Mouse (Mus musculus) inflammation-experienced regulatory T-cells, adult 6 months (primary cell): Measurements from ENCODE around the gene Gm20388. TPM values are rescaled to one million over a fixed set of nuclear protein-coding genes. Genes with fewer than 3 reads are reported as not detected.

Source experiments
- ATAC-seq: one replicate; pipeline ENCODE4 v1.8.0; 2017
- polyA plus RNA-seq, 3 experiments: library from polyadenylated mRNA; unstranded; fragments of 100-300 nt; shearing (Covaris generic); gene quantifications; one replicate each; pipeline ENCODE4 v1.2.1; 2017

Gm20388 gene
- polyA plus RNA-seq, 3 experiments from 2014 or later = 10.8 to 14.1 (median 11.8) TPM

DNA sequence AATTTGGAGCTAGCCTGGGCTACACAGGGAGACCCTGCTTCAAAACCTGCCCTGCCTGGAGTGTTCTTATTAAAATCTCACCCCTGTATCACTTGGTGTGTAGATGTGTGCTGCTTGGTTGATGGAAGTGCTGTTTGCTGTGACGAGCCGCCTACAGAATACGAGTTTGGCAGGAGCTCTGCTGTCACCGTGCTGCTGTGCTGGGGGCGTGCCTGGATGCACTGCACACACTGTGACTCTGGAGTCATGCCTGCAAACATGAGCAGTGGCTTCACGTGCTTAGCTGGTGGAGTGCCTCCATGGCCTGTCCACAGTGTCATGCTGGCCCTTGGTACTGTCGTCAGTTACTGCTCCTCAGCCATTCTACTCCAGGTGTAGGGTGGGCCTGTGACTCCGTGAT lies 2148.3 kb downstream of the Gm20388 start:
- ATAC-seq = no peak

DNA sequence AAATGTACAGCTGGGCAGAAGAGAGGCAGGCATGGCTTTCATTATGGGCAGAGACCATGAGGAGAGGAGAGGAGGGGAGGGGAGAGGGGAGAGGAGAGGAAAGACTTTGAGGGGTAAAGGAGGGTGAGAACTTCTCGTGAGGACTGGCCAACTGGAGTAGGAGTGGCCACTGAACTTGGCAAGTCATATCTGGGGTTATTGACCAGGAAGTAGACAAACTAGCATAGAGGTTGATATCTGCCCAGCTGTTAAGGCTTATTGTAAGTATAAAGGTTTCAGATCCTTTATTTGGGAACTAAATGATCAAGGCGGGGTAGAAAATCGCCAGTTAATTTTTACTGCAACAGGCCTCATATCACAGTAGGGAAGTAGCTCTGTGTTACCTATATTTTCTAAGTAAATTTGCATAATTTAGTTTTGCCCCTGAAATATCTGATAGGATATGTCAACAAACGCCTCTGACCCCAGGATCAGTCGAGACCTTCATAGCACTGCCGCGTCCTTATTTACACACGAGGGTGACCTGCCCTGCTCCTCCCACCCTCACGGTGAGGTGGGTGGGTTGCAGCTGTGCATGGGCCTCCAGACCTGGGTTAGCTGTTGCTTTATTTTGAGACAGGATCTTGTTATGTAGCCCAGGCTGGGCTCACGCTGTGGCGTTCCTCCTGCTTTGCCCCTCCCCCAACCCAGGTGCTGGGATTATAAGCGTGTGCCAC lies 2152.0 kb downstream of the Gm20388 start:
- ATAC-seq = no peak

- ATAC-seq = no peak
Measured at GRCm38 (mm10) chr8:122064353-122064752, 2153.7 kb downstream of the Gm20388 start.

DNA sequence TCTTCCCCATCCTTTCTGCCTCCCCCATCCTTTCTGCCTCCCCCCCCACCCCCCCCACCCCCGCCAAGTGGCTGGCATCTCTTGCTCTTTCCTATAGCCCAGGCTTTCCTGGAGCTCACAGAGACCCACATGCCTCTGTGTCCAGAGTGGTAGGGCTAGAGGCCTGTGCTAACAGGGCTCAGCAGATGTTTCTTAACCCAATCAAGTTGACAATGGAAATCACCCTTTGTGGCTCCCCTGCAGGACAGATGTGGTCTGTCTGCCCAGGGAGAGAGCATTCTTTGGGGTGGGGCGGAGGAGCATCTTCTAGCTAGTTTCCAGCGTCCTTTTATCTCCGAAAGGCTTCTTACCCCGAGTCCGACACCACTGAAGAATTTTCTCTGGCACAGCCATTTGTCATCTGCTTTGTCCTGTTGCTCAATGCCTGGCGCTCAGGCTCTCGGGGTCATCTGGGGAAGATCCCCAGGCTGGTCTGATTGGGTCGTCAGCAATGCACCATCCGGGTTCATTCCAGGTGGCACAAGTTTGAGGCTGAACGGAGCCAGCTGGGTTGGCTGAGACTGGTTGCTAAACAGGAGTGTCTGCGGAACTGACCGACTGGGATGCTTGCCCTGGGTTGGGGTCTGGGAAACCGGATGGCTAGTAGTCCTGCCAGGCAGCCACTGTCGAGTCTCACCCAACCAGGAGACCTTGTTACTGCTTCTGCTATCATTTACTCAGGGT lies 2157.3 kb downstream of the Gm20388 start:
- ATAC-seq = no peak

GRCm38 (mm10) chr8:122068609-122069008 lies 2158.0 kb downstream of the Gm20388 start:
- ATAC-seq = peak; percentile 68

- ATAC-seq = no peak
Measured at GRCm38 (mm10) chr8:122069281-122069680, 2158.6 kb downstream of the Gm20388 start.

GRCm38 (mm10) chr8:122071193-122071592 lies 2160.6 kb downstream of the Gm20388 start:
- ATAC-seq = no peak

DNA sequence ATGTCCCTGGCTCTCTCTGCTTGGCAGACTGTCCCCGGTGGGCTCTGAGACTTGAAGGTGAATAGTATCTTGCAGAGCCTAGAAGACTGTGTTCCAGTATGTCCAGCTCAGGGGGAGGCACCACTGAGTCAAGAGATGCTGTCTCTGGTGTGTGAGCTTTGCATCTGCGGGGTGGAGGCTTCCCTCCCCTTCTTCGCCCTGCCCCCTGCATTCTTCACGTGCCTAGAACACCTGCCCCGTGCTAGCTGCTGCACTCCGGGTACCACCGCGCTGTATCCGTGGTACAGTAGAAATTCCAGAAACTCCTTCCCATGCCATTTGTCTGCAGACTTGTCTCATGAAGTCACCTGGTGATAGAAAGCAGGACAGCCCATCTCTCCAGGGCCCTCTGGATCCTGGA lies 2163.3 kb downstream of the Gm20388 start:
- ATAC-seq = no peak

- no peak for ATAC-seq
Measured at GRCm38 (mm10) chr8:122074442-122074841, 2163.8 kb downstream of the Gm20388 start.

- ATAC-seq = no peak
Measured at GRCm38 (mm10) chr8:122074977-122075376, 2164.3 kb downstream of the Gm20388 start.

- no peak for ATAC-seq
Measured at GRCm38 (mm10) chr8:122076183-122076842, 2165.7 kb downstream of the Gm20388 start.

DNA sequence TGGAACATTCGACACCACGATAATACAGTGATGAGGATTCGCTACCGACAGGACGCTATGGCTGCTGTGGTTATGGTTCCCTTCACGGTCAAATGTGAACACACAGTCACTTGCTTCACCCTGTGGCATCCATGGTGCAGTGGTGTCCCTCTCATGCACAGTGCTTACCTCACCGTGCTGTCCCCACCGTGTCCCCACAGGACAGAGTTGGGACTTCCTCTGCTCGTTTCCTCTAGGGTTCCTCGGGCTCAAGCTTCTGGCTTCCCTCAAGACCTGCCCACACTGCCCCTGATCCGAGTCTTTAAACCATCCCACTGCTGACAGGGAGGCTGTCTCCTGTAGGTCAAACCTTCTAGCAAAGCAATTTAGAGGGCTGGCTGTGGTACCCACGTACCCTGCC lies 2167.7 kb downstream of the Gm20388 start:
- ATAC-seq = no peak

DNA sequence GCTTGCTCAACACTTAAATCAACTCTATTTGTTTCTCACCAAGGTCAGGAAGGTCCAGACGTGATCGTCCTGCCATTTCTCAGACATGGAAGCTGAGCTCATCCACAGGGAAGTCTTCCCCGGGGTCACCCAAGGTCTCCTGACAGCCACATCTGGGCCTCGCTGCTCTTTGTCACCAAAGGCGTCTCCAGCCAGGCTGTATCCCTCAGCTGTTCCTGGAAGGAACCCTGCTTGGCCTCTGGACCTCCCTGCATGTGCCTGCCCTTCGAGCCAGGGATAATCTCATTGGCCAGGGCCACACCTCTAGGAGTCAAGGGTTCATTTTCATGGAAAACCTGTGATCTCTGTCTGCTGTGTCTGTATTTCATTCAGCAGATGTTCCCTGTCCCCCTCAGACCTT lies 2168.5 kb downstream of the Gm20388 start:
- ATAC-seq = no peak

DNA sequence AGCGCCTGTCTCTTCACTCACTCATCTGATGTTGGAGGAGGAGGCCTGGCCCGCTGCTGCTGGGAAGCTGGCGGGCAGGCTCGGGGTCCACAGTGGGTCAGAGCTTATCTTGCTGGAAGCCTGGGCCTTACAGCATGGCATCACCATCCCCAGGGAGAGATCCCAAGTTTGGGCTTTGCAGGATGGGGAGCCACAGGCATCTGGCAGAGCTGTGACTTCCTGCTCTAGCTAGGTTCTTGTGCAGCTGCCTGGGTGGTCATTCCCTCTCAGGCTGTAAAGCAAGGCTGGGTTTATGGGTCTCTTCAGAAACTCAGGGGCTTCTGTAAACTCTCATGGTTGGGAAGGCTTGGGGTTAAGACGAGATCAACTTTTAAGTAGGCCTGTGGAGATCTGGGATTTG lies 2169.7 kb downstream of the Gm20388 start:
- no peak for ATAC-seq

DNA sequence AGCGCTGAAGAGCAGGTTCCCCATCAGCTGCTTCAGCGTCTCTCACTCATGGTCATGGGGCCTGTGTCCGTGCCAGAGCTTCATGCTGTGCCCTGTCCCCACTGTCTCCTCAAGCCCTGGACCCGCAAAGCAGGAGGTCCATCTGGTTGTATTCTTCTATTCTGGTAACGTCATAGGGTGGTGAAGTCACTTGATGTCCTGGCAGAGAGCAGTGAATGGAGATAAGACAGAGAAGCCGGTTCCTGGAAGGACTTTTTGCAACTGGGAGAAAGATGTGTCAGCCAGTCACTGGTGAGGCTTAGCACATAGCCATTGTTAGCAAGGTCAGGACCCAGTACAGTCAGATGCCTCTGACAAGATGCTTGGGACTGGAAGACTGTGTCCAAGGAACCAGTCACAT lies 2172.8 kb downstream of the Gm20388 start:
- no peak for ATAC-seq

DNA sequence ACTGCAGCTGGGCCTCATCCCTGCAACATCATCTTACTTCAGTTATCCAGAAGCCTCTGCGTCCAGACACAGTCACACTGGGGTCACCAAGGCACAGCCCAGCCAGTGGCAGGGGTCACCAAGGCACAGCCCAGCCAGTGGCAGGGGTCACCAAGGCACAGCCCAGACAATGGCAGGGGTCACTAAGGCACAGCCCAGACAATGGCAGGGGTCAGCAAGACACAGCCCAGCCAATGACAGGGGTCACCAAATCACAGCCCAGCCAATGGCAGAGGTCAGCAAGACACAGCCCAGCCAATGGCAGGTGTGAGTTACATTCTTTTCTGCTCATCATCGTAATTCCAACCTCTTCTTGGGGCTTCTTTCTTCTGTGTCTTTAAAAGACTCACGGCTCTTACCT lies 2173.5 kb downstream of the Gm20388 start:
- ATAC-seq = no peak

- no peak for ATAC-seq
Measured at GRCm38 (mm10) chr8:122084726-122085410, 2174.2 kb downstream of the Gm20388 start.

- no peak for ATAC-seq
Measured at GRCm38 (mm10) chr8:122086064-122086463, 2175.4 kb downstream of the Gm20388 start.

DNA sequence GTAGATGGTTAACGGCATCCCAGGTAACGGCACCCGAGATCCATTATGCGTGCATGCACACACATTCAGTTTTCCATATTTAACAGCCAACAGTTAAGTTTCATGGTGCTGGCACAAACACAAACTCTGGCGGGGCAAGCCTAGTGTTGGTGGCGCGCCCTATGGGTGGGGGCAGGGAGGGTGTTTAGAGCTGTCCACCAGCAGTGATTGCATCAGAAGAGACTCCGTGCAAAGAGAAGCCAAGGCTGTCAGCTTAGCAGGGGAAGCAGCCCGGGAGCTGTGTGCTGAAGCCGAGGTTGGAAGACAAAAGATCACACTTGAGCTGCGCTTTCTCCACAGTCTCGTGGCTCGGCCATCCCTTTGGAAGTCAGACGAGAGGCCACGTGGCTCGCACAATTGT lies 2178.0 kb downstream of the Gm20388 start:
- ATAC-seq = no peak

GRCm38 (mm10) chr8:122089186-122089700 lies 2178.6 kb downstream of the Gm20388 start:
- no peak for ATAC-seq

GRCm38 (mm10) chr8:122092476-122092875 lies 2181.8 kb downstream of the Gm20388 start:
- no peak for ATAC-seq

DNA sequence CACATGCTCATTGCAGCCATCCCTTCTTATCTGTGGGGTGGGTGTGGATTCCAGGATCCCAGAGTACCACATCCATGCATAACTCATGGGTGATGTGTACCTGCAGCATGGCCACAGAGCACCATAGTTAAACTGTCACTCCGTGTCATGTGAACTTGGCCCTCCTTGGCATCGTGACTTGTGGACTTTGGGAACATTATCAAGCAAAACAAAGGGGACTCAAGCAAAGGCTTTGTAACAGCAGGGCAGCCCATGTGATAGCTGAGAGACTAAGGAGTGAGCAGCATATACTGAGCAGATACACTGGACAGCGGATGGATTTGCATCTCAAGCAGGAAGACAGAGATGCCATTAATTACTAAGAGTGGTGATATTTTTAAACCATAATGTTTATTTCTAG lies 2188.1 kb downstream of the Gm20388 start:
- ATAC-seq = no peak

- no peak for ATAC-seq
Measured at GRCm38 (mm10) chr8:122099711-122100220, 2189.1 kb downstream of the Gm20388 start.
